Mouse (Mus musculus) liver, embryonic 15.5 days (tissue): ENCODE data around the gene Hes7. TPM values are rescaled to one million over a fixed set of nuclear protein-coding genes. Genes with fewer than 3 reads are reported as not detected.

ENCODE experiments used
- ATAC-seq: fragments of 200-750 bp; cut with Nextera tagmentation; 2 replicates; pipeline ENCODE4 v1.8.0; 2017; ENCODE audit warnings: moderate number of reproducible peaks, mild to moderate bottlenecking, moderate library complexity; ENCODE audit not compliant: insufficient read depth
- H3K27ac ChIP-seq: fragments of 300-500 bp; sonication (generic); replicated peaks from 2 replicates; pipeline ENCODE4 v1.5.1; 2015; ENCODE audit warnings: mild to moderate bottlenecking, inconsistent platforms
- H3K27me3 ChIP-seq: fragments of 300-500 bp; sonication (generic); 2 replicates; pipeline ENCODE4 v1.6.1; 2015; ENCODE audit warnings: mild to moderate bottlenecking, inconsistent platforms
- H3K36me3 ChIP-seq: fragments of 300-500 bp; sonication (generic); replicated peaks from 2 replicates; pipeline ENCODE4 v1.6.1; 2015; ENCODE audit warnings: moderate library complexity, mild to moderate bottlenecking, inconsistent platforms
- H3K4me1 ChIP-seq: fragments of 300-500 bp; sonication (generic); replicated peaks from 2 replicates; pipeline ENCODE4 v1.6.1; 2015; ENCODE audit warnings: inconsistent platforms
- H3K4me2 ChIP-seq: fragments of 300-500 bp; sonication (generic); 2 replicates; pipeline ENCODE4 v1.6.1; 2015; ENCODE audit warnings: moderate library complexity, mild to moderate bottlenecking, inconsistent platforms
- H3K4me3 ChIP-seq: fragments of 300-500 bp; sonication (generic); replicated peaks from 2 replicates; pipeline ENCODE4 v1.5.1; 2015; ENCODE audit warnings: mild to moderate bottlenecking, inconsistent platforms
- H3K9ac ChIP-seq: fragments of 300-500 bp; sonication (generic); 2 replicates; pipeline ENCODE4 v1.6.1; 2015; ENCODE audit warnings: moderate library complexity, mild to moderate bottlenecking, inconsistent platforms
- H3K9me3 ChIP-seq: fragments of 300-500 bp; sonication (generic); replicated peaks from 2 replicates; pipeline ENCODE4 v1.6.1; 2016; ENCODE audit warnings: inconsistent platforms
- WGBS: fragments of 180-500 bp; shearing (Covaris S2); methylation state at CpG from one replicate; pipeline ENCODE4 v1.1.7; 2015; ENCODE audit warnings: mixed read lengths; ENCODE audit not compliant: insufficient replicate concordance; 5-methylcytosine and 5-hydroxymethylcytosine counted together
- polyA plus RNA-seq: library from polyadenylated mRNA; unstranded; fragments of >200 nt; fragmentation: Nextera tagmentation; extraction: Ambion mirVana; gene quantifications from 2 replicates; pipeline ENCODE4 v1.2.1, GENCODE M21; 2015

The Hes7 gene
- polyA plus RNA-seq, 1 experiment from 2014 or later = 0.12 TPM

- no peak overlapping the region for H3K4me2 ChIP-seq
- no peak overlapping the region for H3K9ac ChIP-seq
- no peak overlapping the region for H3K27ac ChIP-seq
- H3K27me3 ChIP-seq = no peaks in the 10 kb centered on the region
- WGBS = 91% methylated on average over 7 of the region's 7 CpGs
- no peak overlapping the region for H3K4me3 ChIP-seq
- H3K9me3 ChIP-seq = no peaks in the 10 kb centered on the region
- H3K36me3 ChIP-seq = peaks cover 70% of the 10 kb centered on the region
- ATAC-seq = no peak
- peaks cover 38% of the 10 kb centered on the region for H3K4me1 ChIP-seq
Measured at GRCm38 (mm10) chr11:69102403-69102725, 17.8 kb upstream of the Hes7 start.

- Histone ChIP-seq H3K4me2 (no peak overlapping the region), H3K9ac (no peak overlapping the region), H3K9me3 (no peaks in the 10 kb centered on the region), H3K4me3 (no peak overlapping the region), H3K36me3 (peaks cover 78% of the 10 kb centered on the region), H3K4me1 (peaks cover 31% of the 10 kb centered on the region), H3K27me3 (no peaks in the 10 kb centered on the region), H3K27ac (no peak overlapping the region)
- ATAC-seq = no peak
- WGBS = 87% methylated on average over 14 of the region's 14 CpGs
Measured at GRCm38 (mm10) chr11:69103121-69103520, 17.1 kb upstream of the Hes7 start.

GRCm38 (mm10) chr11:69103531-69104435, 16.4 kb upstream of the Hes7 start:
- Histone ChIP-seq H3K27ac (no peak overlapping the region), H3K4me3 (no peak overlapping the region), H3K9me3 (no peaks in the 10 kb centered on the region), H3K4me2 (no peak overlapping the region), H3K9ac (no peak overlapping the region), H3K27me3 (no peaks in the 10 kb centered on the region), H3K36me3 (peaks cover 84% of the 10 kb centered on the region), H3K4me1 (peaks cover 24% of the 10 kb centered on the region)
- ATAC-seq = no peak
- 77% methylated on average over 15 of the region's 15 CpGs for WGBS

- Histone ChIP-seq H3K4me3 (no peak overlapping the region), H3K4me2 (no peak overlapping the region), H3K9me3 (no peaks in the 10 kb centered on the region), H3K27ac (no peak overlapping the region), H3K4me1 (peaks cover 23% of the 10 kb centered on the region), H3K9ac (no peak overlapping the region), H3K36me3 (peaks cover 91% of the 10 kb centered on the region), H3K27me3 (no peaks in the 10 kb centered on the region)
- 82% methylated on average over 14 of the region's 14 CpGs for WGBS
- no peak for ATAC-seq
Measured at GRCm38 (mm10) chr11:69104487-69104886, 15.7 kb upstream of the Hes7 start.

- H3K4me1 ChIP-seq = peaks cover 23% of the 10 kb centered on the region
- H3K27ac ChIP-seq = no peak overlapping the region
- no peaks in the 10 kb centered on the region for H3K9me3 ChIP-seq
- H3K27me3 ChIP-seq = no peaks in the 10 kb centered on the region
- H3K36me3 ChIP-seq = peaks cover 93% of the 10 kb centered on the region
- H3K4me2 ChIP-seq = no peak overlapping the region
- no peak for ATAC-seq
- H3K4me3 ChIP-seq = no peak overlapping the region
- 76% methylated on average over 6 of the region's 6 CpGs for WGBS
- H3K9ac ChIP-seq = no peak overlapping the region
Measured at GRCm38 (mm10) chr11:69105227-69105626, 15.0 kb upstream of the Hes7 start.

GRCm38 (mm10) chr11:69105796-69106195, 14.4 kb upstream of the Hes7 start:
- Histone ChIP-seq H3K27ac (no peak overlapping the region), H3K27me3 (no peaks in the 10 kb centered on the region), H3K36me3 (peaks cover 88% of the 10 kb centered on the region), H3K4me1 (peaks cover 23% of the 10 kb centered on the region), H3K4me3 (no peak overlapping the region), H3K9me3 (no peaks in the 10 kb centered on the region), H3K4me2 (no peak overlapping the region), H3K9ac (no peak overlapping the region)
- WGBS = 67% methylated on average over 2 of the region's 2 CpGs
- no peak for ATAC-seq

GRCm38 (mm10) chr11:69106299-69106698, 13.9 kb upstream of the Hes7 start:
- Histone ChIP-seq H3K27me3 (peaks cover 4% of the 10 kb centered on the region), H3K36me3 (peaks cover 82% of the 10 kb centered on the region), H3K4me1 (peaks cover 24% of the 10 kb centered on the region), H3K4me3 (no peak overlapping the region), H3K27ac (no peak overlapping the region), H3K9me3 (no peaks in the 10 kb centered on the region), H3K4me2 (no peak overlapping the region), H3K9ac (no peak overlapping the region)
- WGBS = 81% methylated on average over 11 of the region's 11 CpGs
- ATAC-seq = no peak

- peaks cover 77% of the 10 kb centered on the region for H3K36me3 ChIP-seq
- no peak overlapping the region for H3K4me3 ChIP-seq
- ATAC-seq = no peak
- H3K4me1 ChIP-seq = peaks cover 29% of the 10 kb centered on the region
- no peak overlapping the region for H3K27ac ChIP-seq
- no peak overlapping the region for H3K4me2 ChIP-seq
- H3K9me3 ChIP-seq = no peaks in the 10 kb centered on the region
- 73% methylated on average over 11 of the region's 11 CpGs for WGBS
- H3K27me3 ChIP-seq = peaks cover 10% of the 10 kb centered on the region
- H3K9ac ChIP-seq = no peak overlapping the region
Measured at GRCm38 (mm10) chr11:69106842-69107241, 13.4 kb upstream of the Hes7 start.

GRCm38 (mm10) chr11:69107676-69108075, 12.5 kb upstream of the Hes7 start:
- no peak for ATAC-seq
- no peak overlapping the region for H3K4me3 ChIP-seq
- WGBS = 76% methylated on average over 11 of the region's 11 CpGs
- no peak overlapping the region for H3K4me2 ChIP-seq
- H3K27ac ChIP-seq = no peak overlapping the region
- H3K4me1 ChIP-seq = peaks cover 33% of the 10 kb centered on the region
- no peaks in the 10 kb centered on the region for H3K9me3 ChIP-seq
- H3K27me3 ChIP-seq = peaks cover 18% of the 10 kb centered on the region
- H3K9ac ChIP-seq = no peak overlapping the region
- H3K36me3 ChIP-seq = peaks cover 69% of the 10 kb centered on the region

GRCm38 (mm10) chr11:69108223-69108622, 12.0 kb upstream of the Hes7 start:
- ATAC-seq = no peak
- Histone ChIP-seq H3K4me3 (no peak overlapping the region), H3K9me3 (no peaks in the 10 kb centered on the region), H3K36me3 (peaks cover 63% of the 10 kb centered on the region), H3K4me2 (no peak overlapping the region), H3K9ac (no peak overlapping the region), H3K27ac (no peak overlapping the region), H3K27me3 (peaks cover 23% of the 10 kb centered on the region), H3K4me1 (peaks cover 33% of the 10 kb centered on the region)
- WGBS = 78% methylated on average over 9 of the region's 9 CpGs

- H3K9me3 ChIP-seq = no peaks in the 10 kb centered on the region
- ATAC-seq = no peak
- WGBS = 72% methylated on average over 13 of the region's 13 CpGs
- peaks cover 53% of the 10 kb centered on the region for H3K36me3 ChIP-seq
- H3K9ac ChIP-seq = no peak overlapping the region
- peaks cover 33% of the 10 kb centered on the region for H3K4me1 ChIP-seq
- H3K27me3 ChIP-seq = peaks cover 29% of the 10 kb centered on the region
- H3K4me2 ChIP-seq = peak overlapping the region; percentile 69
- H3K4me3 ChIP-seq = no peak overlapping the region
- H3K27ac ChIP-seq = no peak overlapping the region
Measured at GRCm38 (mm10) chr11:69109032-69109900, 10.9 kb upstream of the Hes7 start.
